Mouse (Mus musculus): Measurements from ENCODE around the gene Zfp429.
"Not testable (repeated sequence)": the region's sequence is repeated elsewhere in the genome, so short reads cannot be mapped to it uniquely, and the experiment has no call there.

- not testable (repeated sequence) for TF ChIP-seq CTCF (IDR thresholded peaks at IDR 0.05; ENCODE audit: low read depth, low read length); EP300 (IDR thresholded peaks at IDR 0.05; ENCODE audit: insufficient read depth, low read depth, low read length); POLR2A (IDR thresholded peaks at IDR 0.05; ENCODE audit: insufficient read depth, low read length)
Observed at GRCm38 (mm10) chr13:67425699-67426098, 26.1 kb upstream of the Zfp429 start.

Measured in ES-Bruce4 (cell line).